Mouse (Mus musculus): ENCODE data around the gene Lrrc4b. TPM values are rescaled to one million over a fixed set of nuclear protein-coding genes. Genes with fewer than 3 reads are reported as not detected.

Gene Lrrc4b
- polyA plus RNA-seq, 1 experiment from 2014 or later: not detected

- no peaks in the 10 kb centered on the region for H3K9me3 ChIP-seq (replicated peaks)
- H3K9ac ChIP-seq: peak within 1 kb of the TSS; percentile 90
- H3K27me3 ChIP-seq (replicated peaks): peaks cover 32% of the 10 kb centered on the region
- peak within 1 kb of the TSS; percentile 85 for H3K4me3 ChIP-seq
- peaks cover 92% of the 10 kb centered on the region for H3K4me1 ChIP-seq
- peak within 1 kb of the TSS; percentile 96 for H3K27ac ChIP-seq
- peaks cover 22% of the 10 kb centered on the region for H3K36me3 ChIP-seq
- peak; percentile 85 for ATAC-seq
- H3K4me2 ChIP-seq: peak within 1 kb of the TSS; percentile 88
- WGBS (ENCODE audit: insufficient replicate concordance): under 1% methylated on average over 42 of the region's 42 CpGs
These were observed 39.1 kb downstream of the Lrrc4b start, which contains the start of gene Josd2 for GRCm38 (mm10) chr7:44467811-44468411. Gene Josd2 (plus strand): TSS chr7:44467980.

- peak overlapping the region; percentile 88 for H3K4me2 ChIP-seq
- ATAC-seq: peak; percentile 40
- 45% methylated on average over 15 of the region's 15 CpGs for WGBS (ENCODE audit: insufficient replicate concordance)
These were observed 39.9 kb downstream of the Lrrc4b start for GRCm38 (mm10) chr7:44468644-44469285.

GRCm38 (mm10) chr7:44469677-44470675, 41.2 kb downstream of the Lrrc4b start:
- 48% methylated on average over 16 of the region's 16 CpGs for WGBS (ENCODE audit: insufficient replicate concordance)
- Histone ChIP-seq H3K27me3 (replicated peaks) (peaks cover 31% of the 10 kb centered on the region), H3K36me3 (peaks cover 22% of the 10 kb centered on the region), H3K4me2 (peak overlapping the region; percentile 88), H3K9ac (peak overlapping the region; percentile 90), H3K4me1 (peaks cover 92% of the 10 kb centered on the region), H3K27ac (peak overlapping the region; percentile 96), H3K9me3 (replicated peaks) (no peaks in the 10 kb centered on the region), H3K4me3 (peak overlapping the region; percentile 85)
- peak; percentile 67 for ATAC-seq

More at GRCm38 (mm10) chr7:44468644-44469285, 39.9 kb downstream of the Lrrc4b start:
- H3K4me3 ChIP-seq: peak overlapping the region; percentile 85
- H3K36me3 ChIP-seq: peaks cover 22% of the 10 kb centered on the region
- H3K4me1 ChIP-seq: peaks cover 94% of the 10 kb centered on the region
- H3K27ac ChIP-seq: peak overlapping the region; percentile 96
- peak overlapping the region; percentile 90 for H3K9ac ChIP-seq
- peaks cover 31% of the 10 kb centered on the region for H3K27me3 ChIP-seq (replicated peaks)
- no peaks in the 10 kb centered on the region for H3K9me3 ChIP-seq (replicated peaks)

- Histone ChIP-seq H3K36me3 (peaks cover 22% of the 10 kb centered on the region), H3K4me1 (peaks cover 83% of the 10 kb centered on the region), H3K4me3 (peak overlapping the region; percentile 85), H3K9ac (peak overlapping the region; percentile 90), H3K27me3 (replicated peaks) (peaks cover 33% of the 10 kb centered on the region), H3K4me2 (peak overlapping the region; percentile 88), H3K9me3 (replicated peaks) (no peaks in the 10 kb centered on the region), H3K27ac (peak overlapping the region; percentile 96)
- ATAC-seq: no peak
- 77% methylated on average over 16 of the region's 16 CpGs for WGBS (ENCODE audit: insufficient replicate concordance)
These were observed 42.1 kb downstream of the Lrrc4b start for GRCm38 (mm10) chr7:44470696-44471612.

- ATAC-seq: no peak
- 44% methylated on average over 6 of the region's 6 CpGs for WGBS (ENCODE audit: insufficient replicate concordance)
- peak overlapping the region; percentile 96 for H3K27ac ChIP-seq
- peaks cover 22% of the 10 kb centered on the region for H3K36me3 ChIP-seq
- H3K27me3 ChIP-seq (replicated peaks): peaks cover 40% of the 10 kb centered on the region
- H3K4me2 ChIP-seq: no peak overlapping the region
- H3K9ac ChIP-seq: 0 out of 2 replicates have a peak overlapping the region, but pooled peaks have one; percentile 7
- H3K4me1 ChIP-seq: peaks cover 72% of the 10 kb centered on the region
- no peak overlapping the region for H3K4me3 ChIP-seq
- H3K9me3 ChIP-seq (replicated peaks): no peaks in the 10 kb centered on the region
These were observed 43.2 kb downstream of the Lrrc4b start for GRCm38 (mm10) chr7:44471880-44472557.

GRCm38 (mm10) chr7:44472558-44472885, 43.7 kb downstream of the Lrrc4b start:
- H3K27ac ChIP-seq: peak overlapping the region; percentile 96
- 20% methylated on average over 1 of the region's 1 CpGs for WGBS (ENCODE audit: insufficient replicate concordance)
- no peaks in the 10 kb centered on the region for H3K9me3 ChIP-seq (replicated peaks)
- 0 out of 2 replicates have a peak overlapping the region, but pooled peaks have one; percentile 57 for H3K9ac ChIP-seq
- H3K4me2 ChIP-seq: no peak overlapping the region
- peaks cover 67% of the 10 kb centered on the region for H3K4me1 ChIP-seq
- peaks cover 45% of the 10 kb centered on the region for H3K27me3 ChIP-seq (replicated peaks)
- H3K36me3 ChIP-seq: peaks cover 22% of the 10 kb centered on the region
- no peak for ATAC-seq
- no peak overlapping the region for H3K4me3 ChIP-seq

- no peak for ATAC-seq
- 39% methylated on average over 9 of the region's 9 CpGs for WGBS (ENCODE audit: insufficient replicate concordance)
- Histone ChIP-seq H3K36me3 (peaks cover 22% of the 10 kb centered on the region), H3K4me1 (peaks cover 66% of the 10 kb centered on the region), H3K4me3 (no peak overlapping the region), H3K27me3 (replicated peaks) (peaks cover 51% of the 10 kb centered on the region), H3K9ac (peak overlapping the region; percentile 57), H3K9me3 (replicated peaks) (no peaks in the 10 kb centered on the region), H3K27ac (peak overlapping the region; percentile 45), H3K4me2 (peak overlapping the region; percentile 23; the same call in 1 of the 2 replicates)
These were observed 44.3 kb downstream of the Lrrc4b start for GRCm38 (mm10) chr7:44472961-44473646.

- Histone ChIP-seq H3K9me3 (replicated peaks) (no peaks in the 10 kb centered on the region), H3K4me1 (peaks cover 65% of the 10 kb centered on the region), H3K9ac (no peak overlapping the region), H3K4me2 (no peak overlapping the region), H3K27ac (no peak overlapping the region), H3K27me3 (replicated peaks) (peaks cover 64% of the 10 kb centered on the region), H3K4me3 (no peak overlapping the region), H3K36me3 (peaks cover 16% of the 10 kb centered on the region)
- WGBS (ENCODE audit: insufficient replicate concordance): 34% methylated on average over 4 of the region's 4 CpGs
- ATAC-seq: no peak
These were observed 45.6 kb downstream of the Lrrc4b start for GRCm38 (mm10) chr7:44474419-44474818.

GRCm38 (mm10) chr7:44475046-44475614, 46.3 kb downstream of the Lrrc4b start:
- Histone ChIP-seq H3K27ac (no peak overlapping the region), H3K4me3 (no peak overlapping the region)

More at GRCm38 (mm10) chr7:44475046-44475614, 46.3 kb downstream of the Lrrc4b start:
- ATAC-seq: no peak
- Histone ChIP-seq H3K9me3 (replicated peaks) (no peaks in the 10 kb centered on the region), H3K27me3 (replicated peaks) (peaks cover 71% of the 10 kb centered on the region), H3K4me1 (peaks cover 65% of the 10 kb centered on the region), H3K36me3 (peaks cover 14% of the 10 kb centered on the region), H3K9ac (no peak overlapping the region), H3K4me2 (no peak overlapping the region)
- WGBS (ENCODE audit: insufficient replicate concordance): 36% methylated on average over 5 of the region's 5 CpGs

Measured in liver, embryonic 12.5 days (tissue).